Mouse (Mus musculus) mature B cell (primary cell): ENCODE measurements at regions not wholly inside any gene's neighbourhood (a gene's known extent, or its start where the extent isn't known, plus 50 kb on each side); places are given as distances from the start of the nearest gene placed in this dataset.

Source experiments
- in situ Hi-C: fragments of 300-500 bp; cut with MboI; formaldehyde crosslinking; loops from 2 replicates; pipeline ENCODE4 v1.14.3; 2019

GRCm38 (mm10) chr13:101625922-101626321 is 142.1 kb downstream of the Pik3r1 start:
- in situ Hi-C loops: no loop called here

DNA sequence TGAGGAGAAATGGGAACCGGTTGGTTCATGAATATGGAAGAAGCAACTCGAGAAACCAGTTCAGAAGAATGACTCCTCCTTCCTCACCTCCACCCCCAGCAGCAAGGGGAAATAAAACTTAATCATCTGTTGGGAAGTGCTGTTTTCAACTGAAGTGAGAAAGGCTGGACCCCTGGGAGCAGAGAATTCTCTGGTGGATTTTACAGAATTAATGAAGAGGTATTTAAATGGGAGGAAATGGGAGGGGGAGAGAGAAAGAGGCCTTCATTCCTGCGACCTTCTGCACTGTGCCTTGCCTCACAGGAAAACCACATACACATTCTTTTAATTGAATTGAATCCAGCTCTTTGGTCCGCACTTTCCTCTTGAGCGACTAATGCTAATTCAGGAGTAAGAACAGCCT is 143.8 kb downstream of the Pik3r1 start:
- in situ Hi-C loops: no loop called here

GRCm38 (mm10) chr13:101622649-101623048 is 145.4 kb downstream of the Pik3r1 start:
- in situ Hi-C loops: no loop called here

GRCm38 (mm10) chr13:101620660-101621059 is 147.4 kb downstream of the Pik3r1 start:
- in situ Hi-C loops: no loop called here

GRCm38 (mm10) chr13:101619154-101619553 is 148.9 kb downstream of the Pik3r1 start:
- in situ Hi-C loops: no loop called here

GRCm38 (mm10) chr13:101612786-101613185 is 155.2 kb downstream of the Pik3r1 start:
- in situ Hi-C loops: no loop called here

DNA sequence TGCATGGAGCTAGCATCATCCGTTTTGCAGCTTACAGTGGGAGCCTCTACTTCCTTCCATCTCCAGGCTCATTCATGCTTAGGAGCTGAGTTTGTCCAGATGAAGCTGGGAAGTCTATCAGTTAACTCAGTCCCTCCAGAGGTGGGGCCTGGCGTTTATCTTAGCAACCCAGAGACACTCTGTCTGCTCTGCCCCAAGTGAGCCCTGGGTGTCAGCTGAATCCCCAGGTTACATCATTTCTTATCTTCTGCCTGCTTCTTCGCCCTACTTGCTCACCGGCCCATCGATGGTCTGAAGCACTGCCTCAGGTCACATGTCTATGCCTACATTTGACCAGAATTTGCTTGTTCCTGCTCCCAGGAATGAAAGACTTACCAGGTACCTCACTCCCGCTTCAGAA is 156.3 kb downstream of the Pik3r1 start:
- in situ Hi-C loops: no loop called here

- in situ Hi-C loops: no loop called here
Measured at GRCm38 (mm10) chr13:101606184-101606730, 161.8 kb downstream of the Pik3r1 start.

DNA sequence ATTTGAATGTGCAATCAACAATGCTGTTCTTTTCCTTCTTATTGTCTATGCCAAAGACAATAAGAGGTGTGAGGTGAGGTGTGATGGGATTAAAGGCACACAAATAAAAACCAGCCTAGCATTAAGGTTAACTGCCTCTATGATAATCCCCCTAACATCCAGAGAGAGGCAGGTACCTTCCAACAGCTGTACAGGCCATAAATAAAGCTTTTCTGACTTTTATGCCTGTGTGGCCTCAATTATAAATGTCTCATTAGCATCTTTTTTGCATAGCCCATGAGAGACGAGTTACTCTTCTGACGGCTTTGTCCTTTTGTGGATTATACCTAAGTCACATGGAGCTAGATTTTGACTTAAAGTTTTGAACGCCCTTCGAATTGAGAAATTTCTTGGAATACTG is 162.3 kb downstream of the Pik3r1 start:
- in situ Hi-C loops: no loop called here

- in situ Hi-C loops: no loop called here
Measured at GRCm38 (mm10) chr13:101605051-101605450, 163.0 kb downstream of the Pik3r1 start.

- in situ Hi-C loops: no loop called here
Measured at GRCm38 (mm10) chr13:101598126-101598485, 169.9 kb downstream of the Pik3r1 start.

DNA sequence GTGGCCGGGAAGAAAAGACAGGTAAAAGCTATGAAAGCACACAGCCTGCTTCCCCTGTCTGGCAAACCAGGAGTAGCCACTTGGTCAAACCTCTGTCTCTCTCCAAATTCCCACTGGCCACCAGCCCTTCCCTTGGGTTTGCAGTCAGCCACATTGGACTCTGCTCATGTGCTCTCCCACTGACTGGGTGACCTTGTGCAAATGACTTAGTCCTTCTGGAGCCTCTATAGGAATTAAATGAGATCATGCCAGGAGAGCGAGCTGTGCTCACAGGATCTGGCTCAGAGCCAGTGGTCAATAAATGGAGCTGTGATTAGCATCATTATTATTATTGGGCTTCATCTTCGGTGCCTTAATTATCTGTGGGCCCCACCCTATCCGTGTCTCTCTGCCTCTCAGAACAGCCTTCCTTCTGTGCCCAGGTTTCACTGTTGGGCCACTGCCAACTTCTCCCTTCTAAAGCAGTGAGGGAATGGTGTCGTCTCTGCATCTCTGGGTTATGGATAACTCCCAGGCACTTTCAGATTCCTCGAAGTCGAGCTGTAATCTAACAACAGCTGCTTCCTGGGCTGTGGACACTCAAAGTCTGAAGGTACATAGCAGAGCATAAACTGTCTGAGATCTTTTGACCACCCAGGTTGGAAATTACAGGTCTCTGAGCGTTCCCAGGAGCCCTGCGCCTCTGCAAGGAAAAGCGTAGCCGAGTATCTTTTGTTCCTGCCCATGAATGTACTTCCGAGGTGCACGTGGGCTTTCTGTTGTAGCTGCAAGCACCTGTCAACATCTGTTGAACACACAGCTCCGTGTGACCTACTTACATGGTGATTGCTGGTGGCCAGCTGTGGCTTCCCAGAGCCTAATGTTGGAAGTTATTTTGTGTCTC is 170.5 kb downstream of the Pik3r1 start:
- in situ Hi-C loops: no loop called here

DNA sequence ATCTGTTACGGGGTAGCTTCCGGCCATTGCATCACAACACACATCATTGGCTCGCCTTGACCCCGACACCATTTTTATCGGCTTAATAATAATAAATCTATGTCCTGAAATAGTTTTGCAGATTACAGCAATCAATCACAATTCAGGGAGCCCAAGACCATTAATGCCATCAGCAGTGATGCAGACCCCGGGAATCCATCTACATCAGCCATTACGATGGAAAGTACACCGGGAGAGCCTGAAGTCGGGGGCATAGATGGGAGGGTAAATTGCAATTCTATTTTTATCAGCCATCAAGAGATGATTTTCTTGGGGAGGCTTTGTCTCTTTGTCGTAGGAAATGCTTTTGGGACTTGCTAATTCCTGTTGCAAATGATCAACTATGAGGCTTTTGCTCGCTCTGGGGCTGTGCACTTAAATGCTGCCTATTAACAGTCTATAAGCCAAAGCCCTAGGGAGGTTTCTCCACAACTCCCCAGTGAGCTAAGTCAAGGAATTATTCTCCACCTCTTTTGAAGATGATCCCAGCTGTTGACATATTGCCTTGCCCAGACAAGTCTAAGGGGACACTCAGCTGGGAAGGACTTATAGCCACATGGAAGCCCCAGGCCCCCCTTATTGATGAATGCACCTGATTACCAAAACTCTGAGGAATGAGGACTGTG is 173.4 kb downstream of the Pik3r1 start:
- in situ Hi-C loops: no loop called here

GRCm38 (mm10) chr13:101592355-101592754 is 175.7 kb downstream of the Pik3r1 start:
- in situ Hi-C loops: no loop called here

DNA sequence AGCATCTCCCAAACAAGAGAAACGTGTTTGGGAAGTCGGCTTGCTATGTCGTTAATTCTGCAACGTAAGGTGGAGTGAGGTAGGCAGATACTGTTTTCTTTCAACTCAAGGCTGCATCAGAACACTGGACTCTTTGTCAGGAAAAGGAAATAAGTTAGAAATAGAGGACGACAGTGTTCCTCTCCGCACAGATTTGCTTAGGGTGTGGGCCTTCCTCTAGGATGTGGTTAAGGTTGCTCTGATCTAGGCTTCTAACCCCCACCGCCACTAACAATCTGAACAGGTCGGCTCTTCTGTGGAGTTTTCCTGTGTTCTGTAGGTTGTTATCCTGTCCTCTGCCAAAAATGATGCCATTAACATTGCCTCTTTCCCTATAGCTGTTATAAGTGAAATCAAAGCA is 179.1 kb downstream of the Pik3r1 start:
- in situ Hi-C loops: no loop called here

DNA sequence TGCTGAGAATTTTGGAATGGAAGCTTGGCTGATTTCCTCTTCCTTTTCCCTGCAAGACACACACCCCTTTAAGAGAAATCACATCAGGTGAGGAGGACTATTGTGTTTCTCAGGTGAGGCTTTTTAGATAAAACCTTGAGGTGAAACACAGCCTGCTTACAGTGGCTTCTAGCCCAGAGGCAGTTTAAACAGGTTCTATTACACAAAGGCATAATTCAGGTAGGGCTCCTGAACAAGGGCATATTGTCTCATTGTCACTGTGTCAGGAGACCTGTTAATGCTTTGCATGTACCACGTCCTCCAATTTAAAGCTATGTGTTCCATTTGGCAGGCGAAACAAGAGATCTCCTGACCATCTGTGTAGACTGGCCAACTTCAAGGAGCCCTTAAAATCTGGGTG is 181.2 kb downstream of the Pik3r1 start:
- in situ Hi-C loops: no loop called here

- in situ Hi-C loops: no loop called here
Measured at GRCm38 (mm10) chr13:101576481-101576880, 191.5 kb downstream of the Pik3r1 start.

GRCm38 (mm10) chr13:101572809-101573590 is 195.0 kb downstream of the Pik3r1 start:
- in situ Hi-C loops: no loop called here

DNA sequence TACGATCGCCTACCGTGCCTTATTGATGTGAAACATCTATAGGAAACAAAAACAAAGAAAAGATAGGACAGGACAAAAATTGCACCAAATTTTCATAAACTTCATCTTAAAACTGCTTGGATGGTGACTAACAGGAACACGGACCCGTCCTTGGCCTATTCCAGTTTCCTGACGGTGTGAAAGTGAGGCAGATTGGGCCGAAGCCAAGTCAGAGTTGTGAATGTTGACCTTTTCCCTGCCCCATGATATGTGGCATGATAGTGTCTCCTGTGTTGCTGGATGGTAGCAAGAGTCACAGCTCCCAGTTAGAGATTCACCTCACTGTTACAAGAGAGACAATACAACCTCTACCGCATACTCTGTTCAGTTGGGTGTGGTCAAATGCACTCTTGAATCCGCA is 195.8 kb downstream of the Pik3r1 start:
- in situ Hi-C loops: no loop called here

DNA sequence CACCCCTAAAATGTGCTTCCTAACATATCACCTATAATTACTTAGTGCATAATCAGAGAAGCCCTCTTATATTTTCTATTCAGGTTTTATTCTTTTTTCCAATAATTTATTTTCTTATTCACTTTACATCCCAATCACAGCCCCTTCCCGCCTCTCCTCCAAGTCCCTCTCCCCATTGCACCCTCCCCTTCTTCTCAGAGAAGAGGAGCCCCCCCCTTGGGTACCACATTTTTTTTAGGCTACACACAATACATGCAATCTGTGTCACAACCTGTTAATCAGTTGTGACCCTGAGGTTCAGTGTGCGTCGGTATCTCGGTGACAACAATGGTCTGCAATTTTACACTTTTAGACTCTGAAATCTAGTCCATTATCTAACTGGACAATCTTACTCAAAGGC is 198.0 kb downstream of the Pik3r1 start:
- in situ Hi-C loops: no loop called here

- in situ Hi-C loops: no loop called here
Measured at GRCm38 (mm10) chr13:101568985-101569631, 198.9 kb downstream of the Pik3r1 start.

DNA sequence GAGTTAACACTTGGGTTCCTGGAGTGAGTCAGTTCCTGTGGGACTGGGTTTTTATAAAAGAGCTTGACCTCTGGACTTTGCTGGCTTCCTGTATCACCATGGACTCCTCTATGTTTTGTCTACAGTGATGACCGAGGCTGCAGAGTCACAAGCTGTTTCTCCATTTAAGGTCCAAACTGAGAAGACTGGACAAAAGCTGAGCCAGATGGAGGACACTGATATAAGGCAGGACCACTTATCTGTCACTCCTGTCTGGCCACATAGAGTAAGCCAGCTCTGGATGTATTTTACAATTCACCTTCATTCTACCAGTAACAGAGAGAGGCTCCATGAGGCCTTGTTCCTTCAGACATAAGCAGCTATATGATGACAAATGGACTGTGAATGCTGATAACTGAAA is 202.7 kb downstream of the Pik3r1 start:
- in situ Hi-C loops: no loop called here
